Mouse (Mus musculus) heart, postnatal 0 days (tissue): ENCODE data around the gene Nfib. TPM values are rescaled to one million over a fixed set of nuclear protein-coding genes. Genes with fewer than 3 reads are reported as not detected.
A peak's percentile ranks its signal among the peaks of the same experiment; 100 is the strongest.

Source experiments
- ATAC-seq: fragments of 200-750 bp; cut with Nextera tagmentation; 2 replicates; pipeline ENCODE4 v1.8.0; 2017; ENCODE audit warnings: low read depth, moderate number of reproducible peaks, moderate library complexity; ENCODE audit not compliant: insufficient read depth
- DNase-seq: peaks from one replicate; pipeline ENCODE4 v3.0.0-alpha.2; 2016; ENCODE audit warnings: low spot score
- H3K27ac ChIP-seq: fragments of 300-500 bp; sonication (generic); 2 replicates; pipeline ENCODE4 v1.5.1; 2014; ENCODE audit warnings: low read depth, mild to moderate bottlenecking
- H3K27me3 ChIP-seq: fragments of 300-500 bp; sonication (generic); 2 replicates; pipeline ENCODE4 v1.6.1; 2014; ENCODE audit warnings: low read length, mixed read lengths; ENCODE audit not compliant: control insufficient read depth, insufficient read depth
- H3K36me3 ChIP-seq: fragments of 300-500 bp; sonication (generic); replicated peaks from 2 replicates; pipeline ENCODE4 v1.6.1; 2014; ENCODE audit warnings: low read length, mixed read lengths; ENCODE audit not compliant: control insufficient read depth, insufficient read depth
- H3K4me1 ChIP-seq: fragments of 300-500 bp; sonication (generic); 2 replicates; pipeline ENCODE4 v1.6.1; 2014; ENCODE audit warnings: antibody characterized with exemption; ENCODE audit not compliant: control insufficient read depth, insufficient read depth
- H3K4me2 ChIP-seq: fragments of 300-500 bp; sonication (generic); 2 replicates; pipeline ENCODE4 v1.6.1; 2014; ENCODE audit warnings: low read depth, mild to moderate bottlenecking, low read length, moderate library complexity
- H3K4me3 ChIP-seq: fragments of 300-500 bp; sonication (generic); 2 replicates; pipeline ENCODE4 v1.5.1; 2014; ENCODE audit warnings: low read depth, low read length
- H3K9ac ChIP-seq: fragments of 300-500 bp; sonication (generic); replicated peaks from 2 replicates; pipeline ENCODE4 v1.6.1; 2014; ENCODE audit warnings: low read depth, low read length, mixed read lengths
- H3K9me3 ChIP-seq: fragments of 300-500 bp; sonication (generic); replicated peaks from 2 replicates; pipeline ENCODE4 v1.6.1; 2016; ENCODE audit warnings: low read length; ENCODE audit not compliant: control insufficient read depth
- CTCF ChIP-seq: IDR thresholded peaks from 2 replicates; pipeline ENCODE4 v1.5.1; 2016; ENCODE audit warnings: antibody characterized with exemption, control low read depth, low read depth
- EP300 ChIP-seq: IDR thresholded peaks from 2 replicates; pipeline ENCODE4 v1.6.1; 2016; ENCODE audit warnings: antibody characterized with exemption, low read depth
- WGBS: fragments of 180-500 bp; shearing (Covaris S2); extraction: QIAGEN DNeasy Blood & Tissue Kit; methylation state at CpG from one replicate; pipeline ENCODE4 v1.1.7; 2014; 5-methylcytosine and 5-hydroxymethylcytosine counted together
- polyA plus RNA-seq: library from polyadenylated mRNA; unstranded; fragments of >200 nt; fragmentation: Nextera tagmentation; extraction: Ambion mirVana; gene quantifications from 2 replicates; pipeline ENCODE4 v1.2.1, GENCODE M21; 2015
- total RNA-seq: library from RNA; depleted of rRNA; stranded (reverse); fragments of >200 nt; gene quantifications from 2 replicates; pipeline ENCODE4 v1.2.3, GENCODE M21; 2014; ENCODE audit warnings: low replicate concordance

Nfib gene
- total and polyA plus RNA-seq, 2 experiments from 2014 or later, result 44.0 to 82.0 TPM

DNA sequence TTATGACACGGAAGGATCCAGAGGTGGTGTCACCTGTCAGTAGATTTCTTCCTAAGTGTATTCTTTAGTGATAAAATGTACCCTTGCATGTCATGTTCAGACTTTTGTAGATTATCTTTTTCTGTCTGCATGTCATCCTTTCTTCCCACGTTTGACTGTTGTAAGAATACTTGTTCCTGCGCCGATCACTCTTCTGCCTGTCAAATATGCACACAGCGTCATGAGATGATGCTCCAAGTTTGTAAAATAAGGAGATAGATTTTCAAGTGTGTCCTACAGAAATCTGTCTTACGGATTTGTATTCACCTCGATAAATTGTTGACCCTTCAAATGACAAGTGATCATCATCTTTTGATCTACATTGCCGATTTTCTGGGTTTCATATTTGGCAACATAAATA is 190.6 kb downstream of the Nfib start:
- WGBS, result 67% methylated on average over 8 of the region's 8 CpGs
- no peak for TF ChIP-seq EP300
- TF ChIP-seq CTCF, result no peak

GRCm38 (mm10) chr4:82514373-82514772 is 191.2 kb downstream of the Nfib start:
- ATAC-seq, result no peak

More for the DNA sequence above, 190.6 kb downstream of the Nfib start:
- ATAC-seq (no peak), DNase-seq (peak; percentile 5)
- Histone ChIP-seq H3K4me2 (no peak overlapping the region), H3K27me3 (no peaks in the 10 kb centered on the region), H3K9me3 (no peaks in the 10 kb centered on the region), H3K4me3 (no peak overlapping the region), H3K36me3 (no peaks in the 10 kb centered on the region), H3K4me1 (peaks cover 6% of the 10 kb centered on the region; the same call in 1 of the 2 replicates), H3K27ac (no peak overlapping the region), H3K9ac (no peak overlapping the region)

DNA sequence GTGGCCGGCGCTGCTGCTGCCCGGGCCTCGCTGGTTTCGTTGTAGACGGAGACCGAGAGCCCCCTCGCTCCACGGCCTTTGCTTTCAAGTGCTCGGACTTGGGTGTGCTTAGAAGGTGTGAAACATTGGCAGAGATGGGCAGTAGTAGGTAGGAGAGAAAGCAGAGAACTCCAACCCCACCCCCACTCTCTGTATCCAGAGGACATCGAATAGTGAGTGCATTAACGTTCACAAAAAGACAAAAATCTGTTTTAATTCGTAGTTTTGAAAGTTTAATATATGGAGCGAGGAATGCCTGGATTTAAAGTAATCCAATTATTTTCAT is 192.2 kb downstream of the Nfib start:
- DNase-seq (no peak), ATAC-seq (no peak)
- peak overlapping the region; percentile 95 for H3K4me2 ChIP-seq
- WGBS, result 1% methylated on average over 14 of the region's 14 CpGs
- H3K27ac ChIP-seq, result peak overlapping the region; percentile 100
- H3K9ac ChIP-seq, result 0 out of 2 replicates have a peak overlapping the region, but pooled peaks have one; percentile 36
- no peaks in the 10 kb centered on the region for H3K36me3 ChIP-seq
- H3K4me3 ChIP-seq, result peak overlapping the region; percentile 97
- no peaks in the 10 kb centered on the region for H3K9me3 ChIP-seq
- peaks cover 6% of the 10 kb centered on the region; the same call in 1 of the 2 replicates for H3K4me1 ChIP-seq
- no peak for TF ChIP-seq CTCF
- no peak for TF ChIP-seq EP300
- H3K27me3 ChIP-seq, result no peaks in the 10 kb centered on the region

More at GRCm38 (mm10) chr4:82514373-82514772, 191.2 kb downstream of the Nfib start:
- Histone ChIP-seq H3K4me1 (peaks cover 6% of the 10 kb centered on the region; the same call in 1 of the 2 replicates), H3K27ac (no peak overlapping the region), H3K4me3 (no peak overlapping the region), H3K9ac (no peak overlapping the region), H3K4me2 (0 out of 2 replicates have a peak overlapping the region, but pooled peaks have one; percentile 95), H3K9me3 (no peaks in the 10 kb centered on the region), H3K27me3 (no peaks in the 10 kb centered on the region), H3K36me3 (no peaks in the 10 kb centered on the region)
- no peak for TF ChIP-seq CTCF
- no peak for TF ChIP-seq EP300
- DNase-seq, result no peak
- 65% methylated on average over 1 of the region's 1 CpGs for WGBS

DNA sequence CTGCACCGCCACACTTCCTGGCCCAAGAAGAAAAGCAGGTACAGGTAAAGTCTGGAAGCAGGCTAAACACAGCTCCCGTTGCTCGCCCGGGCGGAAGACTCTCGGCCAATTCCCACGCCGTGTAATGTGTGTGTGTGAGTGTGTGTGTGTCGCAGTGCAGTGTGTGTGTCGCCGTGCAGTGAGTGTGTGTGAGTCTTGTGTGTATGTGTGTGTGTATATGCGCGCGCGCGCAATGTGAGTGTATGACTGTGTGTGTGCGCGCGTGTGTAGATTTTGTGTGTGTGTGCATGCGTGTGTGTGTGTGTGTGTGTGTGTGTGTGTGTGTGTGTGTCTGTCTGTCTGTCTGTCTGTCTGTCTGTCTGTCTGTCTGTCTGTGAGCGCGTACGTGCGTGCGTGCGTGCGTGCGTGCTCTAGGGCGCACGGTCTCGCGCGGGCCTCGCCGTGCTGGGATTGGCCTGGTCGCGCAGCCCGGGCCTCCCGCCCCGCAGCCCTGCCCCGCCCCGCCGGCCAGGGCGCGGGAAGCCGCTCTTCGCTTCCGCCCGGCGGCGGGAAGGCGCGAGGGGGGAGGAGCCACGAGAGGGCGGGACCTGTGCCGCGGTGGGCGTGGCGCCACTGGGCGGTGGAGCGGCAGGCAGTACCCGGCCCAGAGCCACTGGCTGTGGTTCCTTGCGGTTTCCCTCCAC is 192.7 kb downstream of the Nfib start:
- TF ChIP-seq CTCF, result no peak
- TF ChIP-seq EP300, result no peak; the same call in 1 of the 2 replicates
- H3K36me3 ChIP-seq, result no peaks in the 10 kb centered on the region
- peak overlapping the region; percentile 68 for H3K9ac ChIP-seq
- H3K27ac ChIP-seq, result peak overlapping the region; percentile 100
- no peaks in the 10 kb centered on the region for H3K9me3 ChIP-seq
- ATAC-seq, result peak; percentile 98
- H3K4me3 ChIP-seq, result peak overlapping the region; percentile 97
- H3K27me3 ChIP-seq, result no peaks in the 10 kb centered on the region
- DNase-seq, result peak; percentile 93
- H3K4me2 ChIP-seq, result peak overlapping the region; percentile 95
- under 1% methylated on average over 52 of the region's 63 CpGs for WGBS
- peaks cover 6% of the 10 kb centered on the region; the same call in 1 of the 2 replicates for H3K4me1 ChIP-seq

DNA sequence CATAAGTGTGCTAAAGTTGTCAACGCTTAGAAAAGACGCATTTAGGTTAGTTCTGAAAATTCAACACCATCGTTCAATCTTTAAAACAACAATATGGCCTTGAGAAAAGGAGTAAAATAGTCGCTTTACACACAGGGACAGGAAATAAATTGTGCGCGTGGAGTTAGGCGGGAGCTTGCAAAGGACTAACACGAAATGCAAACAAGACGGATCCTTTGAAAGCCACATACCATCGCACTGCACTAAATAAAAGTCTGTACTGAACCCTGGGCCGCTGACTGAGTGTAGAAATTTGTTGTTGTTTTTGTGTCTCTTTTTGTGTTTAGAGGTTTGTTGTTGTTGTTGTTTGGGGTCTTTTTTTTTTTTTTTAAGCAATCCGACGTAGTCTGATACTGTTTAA is 193.2 kb downstream of the Nfib start:
- no peaks in the 10 kb centered on the region for H3K27me3 ChIP-seq
- H3K36me3 ChIP-seq, result no peaks in the 10 kb centered on the region
- TF ChIP-seq CTCF (no peak), EP300 (no peak)
- no peak for ATAC-seq
- DNase-seq, result peak; percentile 25
- WGBS, result 2% methylated on average over 13 of the region's 13 CpGs
- H3K9ac ChIP-seq, result peak overlapping the region; percentile 68
- no peaks in the 10 kb centered on the region for H3K9me3 ChIP-seq
- peaks cover 6% of the 10 kb centered on the region; the same call in 1 of the 2 replicates for H3K4me1 ChIP-seq
- H3K4me3 ChIP-seq, result peak overlapping the region; percentile 97
- peak overlapping the region; percentile 95 for H3K4me2 ChIP-seq
- H3K27ac ChIP-seq, result peak overlapping the region; percentile 100

- Histone ChIP-seq H3K4me1 (peaks cover 6% of the 10 kb centered on the region; the same call in 1 of the 2 replicates), H3K9ac (peak overlapping the region; percentile 68), H3K27ac (peak overlapping the region; percentile 100), H3K4me3 (peak overlapping the region; percentile 97), H3K4me2 (peak overlapping the region; percentile 95), H3K36me3 (no peaks in the 10 kb centered on the region), H3K27me3 (no peaks in the 10 kb centered on the region), H3K9me3 (no peaks in the 10 kb centered on the region)
- 0% methylated on average over 8 of the region's 8 CpGs for WGBS
- TF ChIP-seq EP300 (no peak), CTCF (no peak)
- no peak for ATAC-seq
- peak; percentile 71 for DNase-seq
Observed at GRCm38 (mm10) chr4:82511524-82511923, 194.0 kb downstream of the Nfib start.
